Comparison of ENCODE assay signal across 27 mouse cellular contexts in genomic region chr2:172558674-172559468, GRCm38 (mm10). TPM values are rescaled to one million over a fixed set of nuclear protein-coding genes. Genes with fewer than 3 reads are reported as not detected.
A peak's percentile ranks its signal among the peaks of the same experiment; 100 is the strongest.
DNase-seq lines count a peak whose midpoint lies in the region; ATAC-seq and TF ChIP-seq lines count a peak whose summit lies in the region.
"Had no signal": no experiment of that assay in that cellular context is flagged by ENCODE, and none has a peak within 500 bp of the region (broad histone marks: within the 10 kb centered on the region; RNA-seq: fewer than 3 reads in every experiment).

No protein-coding gene starts in this region.

- TF ChIP-seq CTCF in midbrain, postnatal 0 days (IDR thresholded peaks at IDR 0.05) = no peak

- no peak overlapping the region for H3K4me3 ChIP-seq in midbrain, embryonic 12.5 days
- H3K4me3 ChIP-seq in midbrain, postnatal 0 days (ENCODE audit: low read depth, low read length) = no peak overlapping the region
- H3K4me3 ChIP-seq in forebrain, embryonic 11.5 days (ENCODE audit: low read depth, low read length) = no peak overlapping the region
- no peak overlapping the region for H3K4me3 ChIP-seq in limb, embryonic 15.5 days
- H3K4me3 ChIP-seq: heart, embryonic 12.5 days; hindbrain, embryonic 13.5 days; intestine, embryonic 15.5 days; megakaryocyte, embryonic 14.5 days; myocyte had no signal

- H3K27ac ChIP-seq in midbrain, embryonic 12.5 days (replicated peaks) = no peak overlapping the region
- no peak overlapping the region for H3K27ac ChIP-seq in midbrain, postnatal 0 days (ENCODE audit: low read depth, low read length)
- H3K27ac ChIP-seq in forebrain, embryonic 11.5 days (ENCODE audit: low read depth, low read length) = no peak overlapping the region
- H3K27ac ChIP-seq in limb, embryonic 15.5 days = no peak overlapping the region
- H3K27ac ChIP-seq: hindbrain, embryonic 13.5 days; intestine, embryonic 15.5 days had no signal

- H3K9ac ChIP-seq in midbrain, embryonic 12.5 days (replicated peaks) = no peak overlapping the region
- H3K9ac ChIP-seq in midbrain, postnatal 0 days (replicated peaks; ENCODE audit: low read length, poor library complexity, severe bottlenecking) = no peak overlapping the region
- no peak overlapping the region; the same call in 1 of the 2 replicates for H3K9ac ChIP-seq in forebrain, embryonic 11.5 days (ENCODE audit: low read length)
- H3K9ac ChIP-seq in limb, embryonic 15.5 days = peak overlapping the region; percentile 7; the same call in 1 of the 2 replicates
- H3K9ac ChIP-seq: heart, embryonic 12.5 days; hindbrain, embryonic 13.5 days; intestine, embryonic 15.5 days; liver, postnatal 0 days had no signal

- peaks cover 89% of the 10 kb centered on the region for H3K27me3 ChIP-seq in midbrain, embryonic 12.5 days
- peaks cover 40% of the 10 kb centered on the region for H3K27me3 ChIP-seq in midbrain, postnatal 0 days (ENCODE audit: insufficient read depth, low read length)
- H3K27me3 ChIP-seq in forebrain, embryonic 11.5 days (ENCODE audit: control insufficient read depth, insufficient read depth, low read length) = peaks cover 9% of the 10 kb centered on the region; the same call in 1 of the 2 replicates
- H3K27me3 ChIP-seq in limb, embryonic 15.5 days = peaks cover 31% of the 10 kb centered on the region

- H3K4me2 ChIP-seq in midbrain, embryonic 12.5 days (replicated peaks) = no peak overlapping the region
- H3K4me2 ChIP-seq in midbrain, postnatal 0 days (ENCODE audit: low read depth, low read length, poor library complexity, severe bottlenecking) = no peak overlapping the region
- H3K4me2 ChIP-seq in forebrain, embryonic 11.5 days (ENCODE audit: low read depth, low read length, severe bottlenecking) = peak overlapping the region; percentile 21; the same call in 1 of the 2 replicates
- H3K4me2 ChIP-seq in limb, embryonic 15.5 days = no peak overlapping the region
- H3K4me2 ChIP-seq: heart, embryonic 12.5 days; hindbrain, embryonic 13.5 days; intestine, embryonic 15.5 days had no signal

- WGBS in midbrain, embryonic 12.5 days = 19% methylated on average over 21 of the region's 21 CpGs
- WGBS in midbrain, postnatal 0 days = 21% methylated on average over 21 of the region's 21 CpGs
- 9% methylated on average over 21 of the region's 21 CpGs for WGBS in forebrain, embryonic 11.5 days
- WGBS in limb, embryonic 15.5 days = 50% methylated on average over 21 of the region's 21 CpGs

- peak; percentile 38; the same call in 1 of the 2 replicates for ATAC-seq in midbrain, embryonic 12.5 days (ENCODE audit: low FRiP score, low read depth)
- no peak for ATAC-seq in midbrain, postnatal 0 days (ENCODE audit: low FRiP score)
- 0 out of 2 replicates have a peak, but pooled peaks have one; percentile 39 for ATAC-seq in forebrain, embryonic 11.5 days (replicated peaks; ENCODE audit: low FRiP score)
- no peak for ATAC-seq in limb, embryonic 15.5 days (ENCODE audit: insufficient number of reproducible peaks, low FRiP score, low TSS enrichment, low read depth)
- ATAC-seq: CD4-positive, CD25-positive, alpha-beta regulatory T cell, adult 4 months; intestine, embryonic 15.5 days; liver, postnatal 0 days had no signal

- no peaks in the 10 kb centered on the region for H3K9me3 ChIP-seq in midbrain, embryonic 12.5 days
- H3K9me3 ChIP-seq in midbrain, postnatal 0 days (ENCODE audit: low read length) = no peaks in the 10 kb centered on the region
- no peaks in the 10 kb centered on the region for H3K9me3 ChIP-seq in forebrain, embryonic 11.5 days (ENCODE audit: control insufficient read depth, low read length)
- H3K9me3 ChIP-seq in limb, embryonic 15.5 days = no peaks in the 10 kb centered on the region
- H3K9me3 ChIP-seq: heart, embryonic 12.5 days; hindbrain, embryonic 13.5 days; intestine, embryonic 15.5 days; megakaryocyte, embryonic 14.5 days had no signal

- H3K4me1 ChIP-seq in midbrain, embryonic 12.5 days = peaks cover 30% of the 10 kb centered on the region
- H3K4me1 ChIP-seq in midbrain, postnatal 0 days (ENCODE audit: insufficient read depth, low read length) = no peaks in the 10 kb centered on the region
- peaks cover 28% of the 10 kb centered on the region for H3K4me1 ChIP-seq in forebrain, embryonic 11.5 days (replicated peaks; ENCODE audit: control insufficient read depth, insufficient read depth, low read length)
- peaks cover 13% of the 10 kb centered on the region for H3K4me1 ChIP-seq in limb, embryonic 15.5 days
- H3K4me1 ChIP-seq: megakaryocyte, embryonic 14.5 days had no signal

- no peaks in the 10 kb centered on the region for H3K36me3 ChIP-seq in midbrain, embryonic 12.5 days
- no peaks in the 10 kb centered on the region for H3K36me3 ChIP-seq in midbrain, postnatal 0 days (ENCODE audit: insufficient read depth, low read length)
- no peaks in the 10 kb centered on the region; the same call in 1 of the 2 replicates for H3K36me3 ChIP-seq in forebrain, embryonic 11.5 days (ENCODE audit: control insufficient read depth, insufficient read depth, low read length)
- no peaks in the 10 kb centered on the region for H3K36me3 ChIP-seq in limb, embryonic 15.5 days
- H3K36me3 ChIP-seq: heart, embryonic 12.5 days; hindbrain, embryonic 13.5 days; intestine, embryonic 15.5 days had no signal

- DNase-seq in embryo, embryonic 11 days = peak; percentile 26
- DNase-seq in embryo, embryonic 10 days (ENCODE audit: low spot score) = no peak
- no peak for DNase-seq in midbrain, postnatal 0 days (ENCODE audit: low spot score)
- DNase-seq in forebrain, embryonic 11.5 days (ENCODE audit: low spot score) = peak; percentile 65
- no peak for DNase-seq in adrenal gland, postnatal 10 days
- no peak for DNase-seq in testis, postnatal 14 days (ENCODE audit: low spot score)
- DNase-seq: adrenal gland, postnatal 25 days; cerebellum, adult 11-12 months; cerebellum, postnatal 25 days; kidney, postnatal 10 days; liver, postnatal 0 days; right cerebral cortex, postnatal 14 days; spleen, adult 18-20 months; thymus, postnatal 36 days had no signal

RNA-seq across cellular contexts. Expression of gene Tfap2c, which starts 9.5 kb away (rescaled TPM):
- polyA plus RNA-seq in midbrain, embryonic 12.5 days (2016; fragmentation: Nextera tagmentation; extraction: Ambion mirVana) = 2.9 and 3.1 TPM in 2 replicates
- 0.24 TPM in 1 of 2 replicates, not detected in the other for total RNA-seq in midbrain, postnatal 0 days (2014; rRNA removed)
- polyA plus RNA-seq in midbrain, postnatal 0 days (2015; fragmentation: Nextera tagmentation; extraction: Ambion mirVana) = not detected in 2 replicates
- 45.1 and 46.5 TPM in 2 replicates for polyA plus RNA-seq in forebrain, embryonic 11.5 days (2014; fragmentation: Nextera tagmentation; extraction: Ambion mirVana)
- polyA plus RNA-seq in limb, embryonic 15.5 days (2015; fragmentation: Nextera tagmentation; extraction: Ambion mirVana) = 20.1 and 20.4 TPM in 2 replicates
- total RNA-seq in adrenal gland, postnatal 10 days (2021) = not detected
- total RNA-seq: adrenal gland, postnatal 25 days; gastrocnemius, adult 18-20 months; granulocyte monocyte progenitor cell, adult 5-6 weeks; heart, postnatal 25 days; liver, adult 2 months; MEL had no signal
- polyA plus RNA-seq: liver, adult 2 months; liver, postnatal 0 days; myocyte had no signal

Comparison
In these comparisons a context has a peak if more than half of its experiments do, and no peak if none do; other contexts are left out.
1. DNase-seq: peak in embryo, embryonic 11 days (single experiment) and forebrain, embryonic 11.5 days (single experiment); none in embryo, embryonic 10 days (single experiment), midbrain, postnatal 0 days (single experiment), adrenal gland, postnatal 10 days (single experiment) and testis, postnatal 14 days (single experiment).
2. ATAC-seq: peak in midbrain, embryonic 12.5 days (single experiment) and forebrain, embryonic 11.5 days (single experiment); none in midbrain, postnatal 0 days (single experiment) and limb, embryonic 15.5 days (single experiment).